Mouse (Mus musculus): ENCODE data around the gene Map3k21.
A peak's percentile ranks its signal among the peaks of the same experiment; 100 is the strongest.

The Map3k21 gene

DNA sequence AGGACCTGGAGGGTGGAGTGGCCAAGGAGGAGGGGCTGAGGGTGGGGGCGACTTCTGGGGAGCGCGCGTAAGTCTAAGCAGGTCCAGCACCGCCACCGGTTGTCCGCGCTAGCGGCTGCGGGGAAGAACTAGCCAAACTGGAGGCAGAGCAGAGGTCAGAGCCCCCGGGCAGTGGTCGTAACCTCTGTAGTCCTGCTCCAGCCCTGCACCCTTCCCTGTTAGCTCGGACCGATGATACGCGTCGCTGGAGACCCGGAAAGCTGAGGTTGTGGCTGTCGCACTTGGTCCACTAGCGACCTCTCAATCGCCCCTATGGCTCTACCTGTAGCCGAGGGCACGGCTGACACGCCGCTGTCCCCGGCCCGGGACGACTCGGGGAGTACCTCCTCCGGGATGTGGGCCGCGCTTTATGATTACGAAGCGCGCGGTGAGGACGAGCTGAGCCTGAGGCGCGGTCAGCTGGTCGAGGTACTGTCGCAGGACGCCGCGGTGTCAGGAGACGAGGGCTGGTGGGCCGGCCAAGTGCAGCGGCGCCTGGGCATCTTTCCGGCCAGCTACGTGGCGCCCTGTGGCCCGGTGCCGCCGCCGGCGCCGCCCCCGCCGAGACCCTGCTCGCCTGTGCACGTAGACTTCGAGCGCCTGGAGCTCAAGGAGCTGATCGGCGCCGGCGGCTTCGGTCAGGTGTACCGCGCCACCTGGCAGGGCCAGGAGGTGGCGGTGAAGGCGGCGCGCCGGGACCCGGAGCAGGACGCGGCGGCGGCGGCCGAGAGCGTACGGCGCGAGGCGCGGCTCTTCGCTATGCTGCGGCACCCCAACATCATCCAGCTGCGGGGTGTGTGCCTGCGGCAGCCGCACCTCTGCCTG is at the start of gene Map3k21:
Gene Map3k21 (plus strand): TSS at position 86 of the 864 bp plus-strand sequence.
- DNase-seq, result no peak

DNA sequence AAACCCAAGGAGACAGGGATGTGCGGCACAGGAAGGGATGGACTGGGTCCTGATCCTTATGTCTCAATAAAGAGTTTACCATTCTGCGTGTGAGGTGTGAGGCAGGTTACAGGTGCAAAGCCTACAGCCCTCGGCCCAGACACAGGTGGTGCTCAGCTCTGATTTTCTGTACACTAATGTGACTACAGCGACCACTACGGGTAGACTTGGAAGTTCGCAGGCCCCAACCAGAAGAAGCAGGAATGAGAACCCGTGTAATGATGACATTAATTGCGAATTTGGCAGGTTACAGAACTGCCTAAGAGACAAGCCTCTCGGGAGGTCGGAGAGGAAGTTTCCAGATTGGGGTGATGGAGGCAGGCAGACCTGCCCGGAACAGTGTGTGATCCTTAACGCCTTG is 44.1 kb upstream of the Map3k21 start:
- no peak for DNase-seq

DNA sequence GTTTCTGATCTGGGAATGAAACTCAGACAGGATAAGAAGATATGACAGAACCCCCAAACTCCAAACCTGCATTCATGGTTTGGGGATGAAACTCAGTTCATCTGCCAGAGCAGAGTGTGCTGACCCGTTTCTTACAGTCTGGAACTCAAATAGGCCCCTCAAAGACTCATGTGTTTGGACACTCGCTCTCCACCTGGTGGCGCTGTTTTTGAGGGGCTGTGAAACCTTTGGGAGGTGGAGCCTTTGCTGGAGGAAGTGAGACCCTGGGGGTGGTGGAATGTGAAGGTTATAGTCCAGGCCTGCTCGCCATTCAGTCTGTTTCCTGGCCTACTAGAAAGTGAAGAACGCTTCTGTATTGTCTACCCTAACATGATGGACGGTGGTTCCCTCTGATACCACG is 41.7 kb upstream of the Map3k21 start:
- DNase-seq, result no peak

DNA sequence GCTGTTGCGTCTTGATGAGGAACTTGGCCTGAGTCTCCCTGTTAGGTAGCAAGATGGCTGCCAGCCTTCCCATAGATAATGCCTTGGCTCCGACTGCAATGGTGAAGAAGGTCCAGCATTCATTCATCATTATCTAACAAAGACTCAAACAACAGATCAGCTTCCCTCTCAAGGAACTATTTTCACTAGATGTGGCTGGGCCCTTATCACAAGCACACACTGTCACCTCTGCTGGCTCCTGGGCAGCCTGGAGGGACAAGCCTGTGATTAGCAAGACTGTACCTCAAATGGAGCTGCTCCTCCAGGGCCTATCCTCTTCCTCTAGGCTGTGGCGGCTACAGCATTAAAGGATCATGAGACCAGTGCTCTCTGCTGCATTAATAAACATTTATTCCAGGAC is 40.5 kb upstream of the Map3k21 start:
- no peak for DNase-seq

DNA sequence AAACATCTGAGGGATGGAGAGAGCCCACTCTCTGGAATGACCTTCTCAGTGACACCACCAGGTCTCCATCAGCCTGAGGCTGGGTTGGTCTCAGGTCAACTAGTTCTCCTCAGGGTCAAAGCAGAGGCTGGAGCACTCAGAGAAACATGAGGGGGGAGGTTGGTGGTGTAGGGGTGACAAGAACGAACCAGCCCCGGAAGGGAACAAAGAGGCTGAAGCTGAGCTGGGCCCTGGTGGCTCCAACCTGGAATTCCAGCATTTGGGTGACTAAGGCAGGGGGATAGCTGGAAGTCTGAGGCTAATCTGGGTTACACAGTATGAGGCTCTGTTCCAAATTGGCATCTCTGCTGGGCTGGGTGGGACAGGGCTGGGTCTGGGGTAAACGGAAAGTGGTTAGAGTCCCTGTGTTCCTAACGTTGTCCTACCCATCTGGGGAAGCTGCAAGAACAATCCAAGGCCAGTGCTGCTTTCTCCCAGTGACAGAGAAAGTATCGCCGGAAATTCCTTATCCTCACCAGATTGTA is 40.0 kb upstream of the Map3k21 start:
- DNase-seq, result no peak

DNA sequence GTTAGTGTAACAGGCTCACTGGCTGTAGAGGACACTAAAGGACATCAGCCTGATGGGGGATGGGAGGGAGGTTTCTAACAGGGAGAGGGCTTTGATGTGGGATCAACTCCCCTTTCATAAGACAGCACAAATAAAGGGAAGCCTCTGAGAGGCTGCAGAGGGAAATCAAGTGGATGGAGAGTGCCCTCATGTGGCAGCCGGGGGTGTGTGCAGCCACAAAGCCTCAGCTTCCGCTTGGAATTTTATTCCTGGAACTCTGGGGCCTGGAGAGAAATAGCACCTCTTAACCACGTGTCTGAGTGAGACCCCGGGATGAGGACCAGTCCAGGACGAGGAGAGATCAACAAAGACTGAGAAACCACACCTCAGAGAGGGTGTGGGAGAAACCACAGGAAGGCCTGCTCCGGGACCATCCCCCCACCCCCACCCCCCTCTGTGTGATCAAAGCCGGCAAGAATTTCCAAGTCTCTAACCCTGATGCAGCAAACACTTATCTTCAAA is 39.4 kb upstream of the Map3k21 start:
- DNase-seq, result peak; percentile 27 to 30

DNA sequence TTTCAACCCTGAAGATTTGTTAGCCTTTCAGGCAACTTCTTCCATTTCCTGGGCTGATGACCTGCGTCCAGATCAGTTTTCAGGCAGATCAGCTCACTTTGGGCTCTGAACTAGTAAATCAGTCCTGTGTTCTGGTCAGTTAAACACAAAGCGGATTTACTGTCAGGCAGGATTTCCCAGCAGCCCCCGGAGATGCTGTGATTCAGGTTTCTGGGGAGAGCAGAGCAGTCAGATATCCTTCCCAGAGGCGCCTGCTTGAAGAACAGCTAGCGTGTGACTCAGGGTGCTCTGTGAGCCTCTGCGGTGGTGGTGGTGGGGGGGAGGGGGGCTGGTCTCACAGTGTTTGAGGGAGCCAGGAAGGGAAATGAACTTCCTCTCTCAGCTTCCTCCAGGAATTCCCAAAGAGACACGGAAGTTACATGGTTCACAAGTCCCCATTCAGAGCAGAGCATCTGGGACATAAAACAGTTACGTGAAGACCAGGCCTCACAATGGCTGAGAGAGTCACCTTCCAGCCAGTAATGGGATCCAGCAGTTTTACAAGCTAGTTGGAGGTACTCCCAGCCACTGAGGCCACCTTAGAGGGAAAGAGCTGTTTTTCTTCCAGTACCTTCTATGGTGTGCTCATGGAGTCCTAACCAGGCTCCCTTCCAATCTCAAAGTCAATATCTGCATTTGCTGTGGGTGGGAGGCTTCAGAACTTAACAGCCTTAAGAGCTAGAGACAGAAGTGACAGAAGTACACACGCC is 37.6 kb upstream of the Map3k21 start:
- no peak for DNase-seq

DNA sequence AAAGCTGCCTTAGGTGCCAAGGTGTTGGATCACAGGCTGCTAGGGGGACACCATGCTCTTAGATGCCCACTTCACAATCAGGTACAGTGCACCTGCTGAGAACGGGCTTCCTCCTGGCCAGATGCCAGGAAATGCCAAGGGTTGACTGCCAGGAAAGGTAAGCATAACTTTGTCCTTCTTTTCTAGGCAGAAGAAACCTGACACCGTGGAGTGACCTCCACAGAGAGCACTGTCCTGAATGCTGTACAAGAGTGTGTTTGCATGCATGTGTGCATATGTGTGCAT is 37.1 kb upstream of the Map3k21 start:
- no peak for DNase-seq

DNA sequence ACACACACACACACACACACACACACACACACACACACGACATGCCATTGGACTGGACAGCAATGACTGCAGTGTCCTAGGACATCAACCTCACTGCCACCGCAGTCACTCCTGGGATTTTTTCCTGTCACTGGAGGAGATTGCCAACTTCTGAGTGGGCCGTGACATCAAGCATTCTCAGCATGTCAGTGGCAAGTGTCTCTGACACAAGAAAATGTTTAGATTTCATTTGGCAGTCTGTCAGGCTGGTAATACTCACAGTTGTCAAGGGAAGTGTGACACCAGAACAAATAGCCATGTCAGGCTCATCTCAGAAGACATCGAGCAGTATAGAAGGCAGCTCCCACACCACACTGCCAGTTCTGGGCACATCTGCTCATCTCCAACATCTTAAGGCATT is 29.8 kb upstream of the Map3k21 start:
- no peak for DNase-seq

DNA sequence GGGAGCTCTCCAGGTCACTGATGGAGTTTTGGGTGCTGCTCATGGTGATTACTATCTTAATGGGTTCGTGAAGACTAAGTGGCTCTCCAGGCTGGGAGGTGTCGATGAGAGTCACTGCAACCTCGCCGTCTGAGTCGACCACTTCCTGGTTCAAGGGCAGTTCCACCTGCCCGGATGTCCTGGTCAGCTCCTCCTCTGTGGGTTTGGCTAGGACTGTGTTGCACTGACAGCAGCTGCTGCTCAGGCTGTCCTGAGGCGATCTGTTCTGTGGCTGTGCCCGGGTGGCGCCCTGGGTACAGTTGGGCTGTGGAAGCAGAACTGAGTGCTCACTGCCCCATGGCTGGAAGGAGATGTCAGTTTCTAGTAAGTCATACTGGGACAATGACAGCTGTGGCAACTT is 22.7 kb upstream of the Map3k21 start:
- DNase-seq, result no peak

DNA sequence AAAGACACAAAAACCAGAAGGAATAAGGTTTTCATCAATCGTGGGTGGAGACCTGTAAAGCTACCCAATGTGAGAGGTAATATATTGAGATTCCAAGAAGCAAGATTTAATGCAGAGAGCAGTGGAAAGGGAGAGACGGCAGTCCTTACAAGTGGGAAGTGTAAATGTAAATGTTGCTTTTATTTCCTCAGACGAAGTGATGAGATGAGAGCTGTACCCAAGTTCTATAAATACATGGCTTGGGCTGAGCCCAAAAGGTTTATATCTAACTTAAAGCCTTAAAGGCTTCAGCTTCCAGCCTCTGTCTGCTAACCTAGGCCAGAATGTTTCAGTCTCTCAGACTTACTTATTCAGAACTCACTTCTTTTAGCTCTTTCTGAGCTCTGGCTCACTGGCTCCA is 20.3 kb upstream of the Map3k21 start:
- DNase-seq, result no peak

DNA sequence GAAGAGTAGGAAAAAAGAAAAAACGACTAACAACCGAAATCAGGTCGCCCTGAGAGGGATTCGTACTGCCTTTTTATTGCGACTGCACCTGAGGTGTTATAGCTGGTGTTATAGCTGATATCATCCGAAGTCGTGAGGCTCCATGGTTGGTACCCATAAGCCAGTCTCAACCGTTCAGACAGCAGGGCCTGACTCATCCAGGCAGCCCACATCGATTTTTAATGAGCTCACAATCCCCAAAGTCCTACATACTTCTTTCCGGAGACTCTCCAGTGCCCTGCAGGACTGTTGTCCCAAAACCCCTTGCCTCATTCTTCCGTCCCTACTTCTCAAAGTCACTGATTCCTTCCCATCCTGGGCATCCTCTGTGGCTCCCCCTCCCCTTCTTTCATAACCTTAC is 12.9 kb upstream of the Map3k21 start:
- DNase-seq, result no peak

DNA sequence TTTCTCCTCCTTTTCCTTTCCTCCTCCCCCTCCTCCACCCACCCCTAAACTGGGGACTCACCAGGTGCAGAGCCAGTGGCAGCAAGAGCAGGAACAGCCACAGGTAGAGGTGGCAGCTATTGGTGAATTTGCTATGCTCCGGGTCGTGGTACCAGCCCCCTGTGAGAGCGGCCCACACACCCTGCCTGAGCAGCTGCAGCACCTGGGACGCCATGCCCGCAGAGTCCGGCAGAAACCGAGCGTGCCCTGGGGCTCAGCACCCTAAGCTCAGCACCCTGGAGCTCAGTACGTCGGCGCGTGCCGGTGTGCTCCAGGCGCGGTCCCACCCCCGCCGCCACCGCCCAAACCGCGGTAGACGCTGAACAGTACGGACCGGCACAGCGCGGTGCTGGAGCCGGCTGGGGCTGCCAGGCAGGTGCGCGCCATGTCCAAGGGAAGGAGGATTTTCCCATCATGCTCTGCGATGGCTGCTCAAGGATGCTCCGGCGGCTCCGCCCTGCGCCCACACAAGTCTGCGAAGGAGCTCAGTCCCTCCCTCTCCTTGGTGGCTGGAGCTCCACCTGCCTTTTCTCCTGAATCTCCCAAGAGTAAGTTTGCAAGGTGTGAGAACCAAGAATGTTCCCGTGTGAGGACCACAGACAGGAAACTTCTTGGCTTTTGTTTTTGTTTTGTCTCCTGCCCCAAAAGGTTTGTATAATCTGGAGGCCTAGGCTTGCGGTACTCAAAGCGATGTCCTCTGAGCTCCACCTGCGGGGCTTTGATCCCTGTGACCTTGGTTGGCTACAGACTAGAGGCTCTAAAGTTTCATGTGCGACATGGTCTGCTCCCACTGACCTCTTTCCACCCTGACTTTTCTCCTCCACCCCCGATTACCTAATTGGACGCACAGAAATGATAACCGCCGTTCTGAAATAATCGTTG is 12.1 kb upstream of the Map3k21 start, which contains the start of gene Pcnx2:
Gene Pcnx2 (minus strand): TSS at position 450 of the 921 bp plus-strand sequence.
- no peak for DNase-seq

DNA sequence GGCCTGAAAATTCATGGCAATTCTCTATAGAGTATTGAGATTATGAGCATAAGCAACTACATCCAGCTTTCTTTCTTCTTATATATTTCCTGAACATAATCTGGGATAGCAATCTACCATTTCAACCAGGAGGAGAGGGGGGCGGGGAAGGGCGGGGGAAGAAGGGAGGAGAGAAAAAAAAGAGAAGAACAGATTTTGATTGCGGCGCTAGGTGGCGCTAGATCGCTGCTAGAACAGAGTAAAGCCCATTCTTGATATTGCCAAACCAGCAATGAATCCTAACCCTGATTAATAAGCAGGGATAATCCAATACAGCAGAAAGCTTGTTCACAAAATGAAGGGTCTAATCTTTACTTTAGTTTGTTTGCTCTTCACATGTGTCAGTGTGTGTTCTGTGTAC is 11.4 kb upstream of the Map3k21 start:
- peak in 1 of 2 experiments; percentile 22 for DNase-seq

DNA sequence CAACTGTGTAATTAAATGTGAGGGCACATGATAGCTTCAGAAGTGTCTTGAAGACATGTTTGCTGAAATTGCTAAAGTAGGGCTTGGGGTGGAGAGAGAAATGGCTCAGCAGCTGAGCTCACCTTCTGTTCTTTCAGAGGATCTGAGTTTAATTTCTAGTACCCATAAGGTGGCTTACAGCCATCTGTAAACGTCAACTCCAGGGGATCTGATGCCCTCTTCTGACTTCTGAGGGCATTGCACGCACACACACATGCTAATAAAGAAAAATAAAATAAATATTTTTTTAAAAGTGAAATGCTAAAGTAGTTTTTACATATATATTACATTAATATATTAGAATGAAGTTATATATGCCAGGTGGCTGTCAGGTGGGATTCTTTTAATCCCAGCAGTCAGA is 9.1 kb upstream of the Map3k21 start:
- no peak for DNase-seq

DNA sequence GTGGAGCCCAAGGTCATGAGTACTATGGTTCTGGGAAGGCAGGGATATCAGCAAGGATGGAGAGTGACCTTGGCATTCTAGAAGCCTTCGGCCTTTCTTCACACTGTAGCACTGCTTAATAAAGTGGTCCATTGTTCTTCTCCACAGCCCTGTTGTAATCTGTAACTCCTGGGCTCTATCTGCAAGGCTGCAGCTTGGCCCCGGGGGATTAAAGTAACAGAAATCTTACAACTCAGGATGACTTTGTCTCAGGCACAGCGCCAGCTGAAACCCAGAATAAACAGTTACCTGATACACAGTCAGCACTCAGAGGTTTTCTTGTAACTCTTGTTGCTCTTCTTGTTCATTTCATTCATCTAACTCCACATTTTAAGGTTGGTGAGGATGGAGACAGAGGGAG is 7.7 kb upstream of the Map3k21 start:
- DNase-seq, result no peak

DNA sequence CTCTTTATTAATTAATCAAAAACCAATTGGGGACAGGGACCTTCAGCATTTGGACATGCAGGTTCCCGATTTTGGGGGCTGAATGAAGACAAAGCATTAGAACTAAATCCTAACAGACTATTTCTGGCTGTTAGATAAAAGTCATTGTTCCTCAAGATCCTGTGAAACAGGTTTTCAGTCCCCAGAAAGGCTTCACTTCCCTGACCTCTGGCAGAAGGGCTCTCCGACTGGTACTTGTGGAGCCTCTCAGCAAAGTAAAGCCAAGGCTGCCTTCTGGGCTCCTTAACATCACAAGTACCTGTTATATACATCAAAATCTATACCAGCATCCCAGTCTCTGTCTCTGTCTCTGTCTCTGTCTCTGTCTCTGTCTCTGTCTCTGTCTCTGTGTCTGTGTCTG is 4.9 kb upstream of the Map3k21 start:
- no peak for DNase-seq

DNA sequence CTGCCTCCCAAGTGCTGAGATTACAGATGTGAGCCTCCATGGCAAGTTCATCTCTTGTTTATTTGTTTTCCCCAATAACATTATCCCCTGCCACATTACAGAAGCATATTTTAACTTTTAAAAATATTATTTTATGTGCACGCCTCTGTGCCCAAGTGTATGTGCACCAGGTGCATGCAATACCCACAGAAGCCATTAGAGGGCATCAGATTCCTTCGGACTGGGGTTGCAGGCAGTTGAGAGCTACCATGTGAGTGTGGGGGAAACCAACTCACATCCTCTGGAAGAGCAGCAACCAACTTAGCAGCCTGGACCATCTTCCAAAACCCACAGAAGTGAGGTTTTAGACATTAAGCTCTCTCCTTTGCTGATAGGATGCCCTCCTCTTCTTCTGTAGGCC is 2.9 kb upstream of the Map3k21 start:
- DNase-seq, result no peak

DNA sequence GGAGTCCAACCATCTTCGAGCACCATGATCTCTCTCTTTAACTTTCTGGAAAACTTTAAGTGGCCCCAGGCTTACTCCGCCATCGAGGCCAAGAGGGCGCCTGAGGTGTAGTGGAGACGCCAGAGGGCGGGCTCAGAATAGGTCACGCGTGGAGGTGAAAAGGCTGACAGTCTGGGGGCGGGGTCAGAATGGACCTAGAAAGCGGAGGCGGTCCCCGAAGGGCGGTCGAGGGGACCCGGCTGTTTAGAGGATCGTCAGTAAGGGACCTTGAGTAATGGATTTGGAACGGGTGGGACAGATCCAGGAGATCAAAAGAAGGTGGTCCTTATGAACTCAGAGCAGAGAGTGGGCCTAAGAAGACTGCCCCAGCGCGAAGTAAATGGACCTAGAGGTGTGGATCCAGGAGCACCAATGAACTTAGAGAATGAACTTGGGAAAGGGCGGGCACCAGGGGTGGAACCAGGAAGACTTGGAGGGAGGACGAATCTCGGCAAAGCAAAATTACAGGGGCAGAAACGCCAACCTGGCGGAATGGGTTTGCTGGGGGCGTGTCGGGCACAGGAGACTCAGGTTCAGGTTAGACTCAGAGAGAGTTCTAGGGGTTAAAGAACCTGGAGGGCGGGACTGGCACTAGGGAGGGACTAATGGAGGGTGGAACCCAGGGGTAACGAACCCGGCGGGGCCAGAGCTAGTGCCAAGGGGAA is 437 bp upstream of the Map3k21 start:
- no peak for DNase-seq

DNA sequence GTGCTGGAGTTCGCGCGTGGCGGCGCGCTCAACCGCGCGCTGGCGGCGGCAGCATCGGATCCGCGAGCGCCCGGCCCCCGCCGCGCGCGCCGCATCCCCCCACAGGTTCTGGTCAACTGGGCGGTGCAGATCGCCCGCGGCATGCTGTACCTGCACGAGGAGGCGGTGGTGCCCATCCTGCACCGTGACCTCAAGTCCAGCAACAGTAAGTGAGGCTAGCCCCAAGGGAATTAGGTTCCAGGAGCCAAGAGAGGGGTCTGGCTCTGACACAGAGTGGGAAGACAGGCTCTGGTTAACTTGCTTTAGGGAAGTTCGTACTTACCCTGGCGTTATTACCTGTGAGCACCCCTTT is 955 bp downstream of the Map3k21 start:
- DNase-seq, result no peak

DNA sequence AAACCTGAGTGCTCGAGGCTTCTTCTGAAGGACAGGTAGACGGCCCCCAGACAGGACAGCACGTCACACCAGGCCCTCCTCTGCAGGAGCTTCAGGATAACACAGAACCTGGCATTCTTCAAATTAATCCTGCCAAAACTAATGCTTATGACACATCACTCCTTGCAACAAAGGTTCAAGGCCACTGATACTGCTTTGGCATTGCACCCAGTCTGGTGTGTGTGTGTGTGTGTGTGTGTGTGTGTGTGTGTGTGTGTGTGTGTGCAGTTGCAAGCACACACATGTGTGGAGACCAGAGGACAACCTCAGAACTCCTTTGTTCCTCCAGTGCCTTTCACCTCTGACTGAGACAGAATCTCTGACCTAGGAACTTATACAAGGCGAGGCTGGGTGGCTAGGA is 3.0 kb downstream of the Map3k21 start:
- no peak for DNase-seq

DNA sequence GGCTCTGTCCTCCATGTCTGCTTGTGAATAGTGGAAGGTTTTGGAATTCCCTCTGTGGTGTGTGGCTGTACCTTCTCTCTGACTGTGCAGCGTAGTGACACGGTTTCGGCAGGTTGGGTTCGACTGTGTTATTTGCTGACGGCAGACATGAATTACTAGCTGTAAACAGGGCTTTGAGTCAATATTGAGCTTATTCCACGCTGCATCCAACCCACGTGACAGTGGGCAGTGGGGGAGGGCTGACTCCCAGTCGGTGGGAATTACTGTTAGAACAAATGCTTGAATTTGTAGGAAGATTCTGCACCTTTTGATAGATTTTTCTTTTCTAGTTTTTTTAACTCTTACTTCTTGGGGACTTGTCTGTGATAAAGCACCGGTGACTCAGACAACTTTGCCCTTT is 4.1 kb downstream of the Map3k21 start:
- DNase-seq, result no peak

Measured in thymus, postnatal 36 days (tissue).